Mouse (Mus musculus): ENCODE data around the gene Bmp2k. TPM values are rescaled to one million over a fixed set of nuclear protein-coding genes. Genes with fewer than 3 reads are reported as not detected.
A peak's percentile ranks its signal among the peaks of the same experiment; 100 is the strongest.

The Bmp2k gene
- polyA plus RNA-seq, 1 experiment from 2014 or later: 15.2 TPM

GRCm38 (mm10) chr5:96997802-96998565 lies 495 bp downstream of the Bmp2k start:
- DNase-seq (no peak), ATAC-seq (peak; percentile 31)
- Histone ChIP-seq H3K4me2 (ENCODE audit: low read depth, low read length) (peak overlapping the region; percentile 93), H3K9me3 (ENCODE audit: low read length) (no peaks in the 10 kb centered on the region), H3K4me1 (ENCODE audit: insufficient read depth) (peaks cover 44% of the 10 kb centered on the region), H3K9ac (replicated peaks) (peak overlapping the region; percentile 88), H3K27ac (ENCODE audit: low read depth) (peak overlapping the region; percentile 99), H3K36me3 (replicated peaks; ENCODE audit: insufficient read depth, low read length) (peaks cover 9% of the 10 kb centered on the region; the same call in 1 of the 2 replicates), H3K27me3 (ENCODE audit: insufficient read depth, low read length) (no peaks in the 10 kb centered on the region), H3K4me3 (ENCODE audit: low read depth, low read length) (peak overlapping the region; percentile 84)
- TF ChIP-seq CTCF (IDR thresholded peaks at IDR 0.05; ENCODE audit: low read depth): no peak
- TF ChIP-seq EP300 (IDR thresholded peaks at IDR 0.05; ENCODE audit: low read depth): no peak
- 1% methylated on average over 36 of the region's 75 CpGs for WGBS (ENCODE audit: insufficient replicate concordance)

GRCm38 (mm10) chr5:96998566-96998907 lies 1.0 kb downstream of the Bmp2k start:
- no peak for TF ChIP-seq CTCF (IDR thresholded peaks at IDR 0.05; ENCODE audit: low read depth)
- no peak for TF ChIP-seq EP300 (IDR thresholded peaks at IDR 0.05; ENCODE audit: low read depth)
- Histone ChIP-seq H3K27ac (ENCODE audit: low read depth) (peak overlapping the region; percentile 99), H3K4me1 (ENCODE audit: insufficient read depth) (peaks cover 44% of the 10 kb centered on the region), H3K4me3 (ENCODE audit: low read depth, low read length) (peak overlapping the region; percentile 84), H3K27me3 (ENCODE audit: insufficient read depth, low read length) (no peaks in the 10 kb centered on the region), H3K9ac (replicated peaks) (peak overlapping the region; percentile 88), H3K36me3 (replicated peaks; ENCODE audit: insufficient read depth, low read length) (peaks cover 9% of the 10 kb centered on the region; the same call in 1 of the 2 replicates), H3K4me2 (ENCODE audit: low read depth, low read length) (peak overlapping the region; percentile 93), H3K9me3 (ENCODE audit: low read length) (no peaks in the 10 kb centered on the region)
- DNase-seq: no peak
- 5% methylated on average over 6 of the region's 6 CpGs for WGBS (ENCODE audit: insufficient replicate concordance)
- no peak for ATAC-seq

GRCm38 (mm10) chr5:96999601-97000000 lies 2.1 kb downstream of the Bmp2k start:
- DNase-seq (no peak), ATAC-seq (no peak)
- H3K9ac ChIP-seq (replicated peaks): peak overlapping the region; percentile 88
- peak overlapping the region; percentile 93 for H3K4me2 ChIP-seq (ENCODE audit: low read depth, low read length)
- H3K9me3 ChIP-seq (ENCODE audit: low read length): no peaks in the 10 kb centered on the region
- no peak overlapping the region; the same call in 1 of the 2 replicates for H3K27ac ChIP-seq (ENCODE audit: low read depth)
- WGBS (ENCODE audit: insufficient replicate concordance): 72% methylated on average over 7 of the region's 7 CpGs
- TF ChIP-seq EP300 (IDR thresholded peaks at IDR 0.05; ENCODE audit: low read depth) (no peak), CTCF (IDR thresholded peaks at IDR 0.05; ENCODE audit: low read depth) (no peak)
- peak overlapping the region; percentile 84 for H3K4me3 ChIP-seq (ENCODE audit: low read depth, low read length)
- H3K4me1 ChIP-seq (ENCODE audit: insufficient read depth): peaks cover 46% of the 10 kb centered on the region
- no peaks in the 10 kb centered on the region for H3K27me3 ChIP-seq (ENCODE audit: insufficient read depth, low read length)
- peaks cover 9% of the 10 kb centered on the region; the same call in 1 of the 2 replicates for H3K36me3 ChIP-seq (replicated peaks; ENCODE audit: insufficient read depth, low read length)

GRCm38 (mm10) chr5:97000524-97000923 lies 3.0 kb downstream of the Bmp2k start:
- no peaks in the 10 kb centered on the region for H3K27me3 ChIP-seq (ENCODE audit: insufficient read depth, low read length)
- peaks cover 52% of the 10 kb centered on the region for H3K4me1 ChIP-seq (ENCODE audit: insufficient read depth)
- TF ChIP-seq EP300 (IDR thresholded peaks at IDR 0.05; ENCODE audit: low read depth): no peak
- TF ChIP-seq CTCF (IDR thresholded peaks at IDR 0.05; ENCODE audit: low read depth): no peak
- H3K27ac ChIP-seq (ENCODE audit: low read depth): no peak overlapping the region
- WGBS (ENCODE audit: insufficient replicate concordance): 79% methylated on average over 5 of the region's 5 CpGs
- peaks cover 9% of the 10 kb centered on the region; the same call in 1 of the 2 replicates for H3K36me3 ChIP-seq (replicated peaks; ENCODE audit: insufficient read depth, low read length)
- no peak for ATAC-seq
- no peak for DNase-seq
- peak overlapping the region; percentile 93 for H3K4me2 ChIP-seq (ENCODE audit: low read depth, low read length)
- peak overlapping the region; percentile 84 for H3K4me3 ChIP-seq (ENCODE audit: low read depth, low read length)
- H3K9me3 ChIP-seq (ENCODE audit: low read length): no peaks in the 10 kb centered on the region
- peak overlapping the region; percentile 88; the same call in 1 of the 2 replicates for H3K9ac ChIP-seq (replicated peaks)

- DNase-seq (no peak), ATAC-seq (no peak)
- Histone ChIP-seq H3K36me3 (replicated peaks; ENCODE audit: insufficient read depth, low read length) (peaks cover 9% of the 10 kb centered on the region; the same call in 1 of the 2 replicates), H3K4me3 (ENCODE audit: low read depth, low read length) (peak overlapping the region; percentile 84), H3K9ac (replicated peaks) (0 out of 2 replicates have a peak overlapping the region, but pooled peaks have one; percentile 13), H3K4me2 (ENCODE audit: low read depth, low read length) (peak overlapping the region; percentile 93), H3K9me3 (ENCODE audit: low read length) (no peaks in the 10 kb centered on the region), H3K27ac (ENCODE audit: low read depth) (peak overlapping the region; percentile 11; the same call in 1 of the 2 replicates), H3K4me1 (ENCODE audit: insufficient read depth) (peaks cover 56% of the 10 kb centered on the region), H3K27me3 (ENCODE audit: insufficient read depth, low read length) (no peaks in the 10 kb centered on the region)
- WGBS (ENCODE audit: insufficient replicate concordance): 83% methylated on average over 10 of the region's 10 CpGs
- TF ChIP-seq EP300 (IDR thresholded peaks at IDR 0.05; ENCODE audit: low read depth) (no peak), CTCF (IDR thresholded peaks at IDR 0.05; ENCODE audit: low read depth) (no peak)
Observed at GRCm38 (mm10) chr5:97001153-97001552, 3.7 kb downstream of the Bmp2k start.

- DNase-seq (no peak), ATAC-seq (no peak)
- WGBS (ENCODE audit: insufficient replicate concordance): 70% methylated on average over 5 of the region's 5 CpGs
- H3K4me3 ChIP-seq (ENCODE audit: low read depth, low read length): peak overlapping the region; percentile 84
- 0 out of 2 replicates have a peak overlapping the region, but pooled peaks have one; percentile 34 for H3K27ac ChIP-seq (ENCODE audit: low read depth)
- no peaks in the 10 kb centered on the region for H3K27me3 ChIP-seq (ENCODE audit: insufficient read depth, low read length)
- H3K9me3 ChIP-seq (ENCODE audit: low read length): no peaks in the 10 kb centered on the region
- TF ChIP-seq CTCF (IDR thresholded peaks at IDR 0.05; ENCODE audit: low read depth): no peak
- TF ChIP-seq EP300 (IDR thresholded peaks at IDR 0.05; ENCODE audit: low read depth): no peak
- peaks cover 56% of the 10 kb centered on the region for H3K4me1 ChIP-seq (ENCODE audit: insufficient read depth)
- H3K9ac ChIP-seq (replicated peaks): 0 out of 2 replicates have a peak overlapping the region, but pooled peaks have one; percentile 13
- H3K4me2 ChIP-seq (ENCODE audit: low read depth, low read length): peak overlapping the region; percentile 93
- H3K36me3 ChIP-seq (replicated peaks; ENCODE audit: insufficient read depth, low read length): peaks cover 9% of the 10 kb centered on the region; the same call in 1 of the 2 replicates
Observed at GRCm38 (mm10) chr5:97001571-97001970, 4.1 kb downstream of the Bmp2k start.
